ENCODE assay signal across 9 mouse cellular contexts in genomic region chr2:144120186-144120823, GRCm38 (mm10).
DNase-seq lines count a peak whose midpoint lies in the region; ATAC-seq and TF ChIP-seq lines count a peak whose summit lies in the region.
"Had no signal": no experiment of that assay in that cellular context is flagged by ENCODE, and none has a peak within 500 bp of the region (broad histone marks: within the 10 kb centered on the region; RNA-seq: fewer than 3 reads in every experiment).

No protein-coding gene starts in this region.

- H3K9ac ChIP-seq in embryonic facial prominence, embryonic 14.5 days (ENCODE audit: low read depth, low read length) = peak overlapping the region; percentile 8; the same call in 1 of the 2 replicates
- no peak overlapping the region for H3K9ac ChIP-seq in stomach, postnatal 0 days (ENCODE audit: low read length)
- H3K9ac ChIP-seq: midbrain, embryonic 12.5 days had no signal

- H3K27me3 ChIP-seq in embryonic facial prominence, embryonic 14.5 days (replicated peaks; ENCODE audit: control insufficient read depth, insufficient read depth, low read length) = no peaks in the 10 kb centered on the region
- no peaks in the 10 kb centered on the region for H3K27me3 ChIP-seq in embryonic facial prominence, embryonic 10.5 days (replicated peaks; ENCODE audit: low read depth, poor library complexity, severe bottlenecking)
- no peaks in the 10 kb centered on the region for H3K27me3 ChIP-seq in stomach, postnatal 0 days (ENCODE audit: control insufficient read depth, insufficient read depth, low read length)
- H3K27me3 ChIP-seq: midbrain, embryonic 12.5 days had no signal

- H3K4me3 ChIP-seq in embryonic facial prominence, embryonic 14.5 days (ENCODE audit: low read depth, low read length) = no peak overlapping the region
- no peak overlapping the region for H3K4me3 ChIP-seq in embryonic facial prominence, embryonic 10.5 days
- no peak overlapping the region for H3K4me3 ChIP-seq in stomach, postnatal 0 days (ENCODE audit: low read depth, low read length)
- H3K4me3 ChIP-seq: midbrain, embryonic 12.5 days had no signal

- no peak for TF ChIP-seq EP300 in stomach, postnatal 0 days (optimal IDR thresholded peaks at IDR 0.05)

- H3K4me2 ChIP-seq in embryonic facial prominence, embryonic 14.5 days (ENCODE audit: low read depth, low read length) = no peak overlapping the region
- H3K4me2 ChIP-seq in stomach, postnatal 0 days (replicated peaks; ENCODE audit: low read depth) = no peak overlapping the region
- H3K4me2 ChIP-seq: midbrain, embryonic 12.5 days had no signal

- no peaks in the 10 kb centered on the region for H3K9me3 ChIP-seq in embryonic facial prominence, embryonic 14.5 days (ENCODE audit: control insufficient read depth, low read length)
- no peaks in the 10 kb centered on the region for H3K9me3 ChIP-seq in embryonic facial prominence, embryonic 10.5 days
- no peaks in the 10 kb centered on the region for H3K9me3 ChIP-seq in stomach, postnatal 0 days (ENCODE audit: control insufficient read depth, low read length)
- H3K9me3 ChIP-seq: midbrain, embryonic 12.5 days had no signal

- WGBS in embryonic facial prominence, embryonic 14.5 days = 63% methylated on average over 7 of the region's 7 CpGs
- WGBS in embryonic facial prominence, embryonic 10.5 days = 83% methylated on average over 7 of the region's 7 CpGs
- WGBS in stomach, postnatal 0 days = 39% methylated on average over 7 of the region's 7 CpGs

- 0 out of 2 replicates have a peak overlapping the region, but pooled peaks have one; percentile 1 for H3K27ac ChIP-seq in embryonic facial prominence, embryonic 14.5 days (replicated peaks; ENCODE audit: low read depth, low read length)
- no peak overlapping the region for H3K27ac ChIP-seq in embryonic facial prominence, embryonic 10.5 days (replicated peaks)
- H3K27ac ChIP-seq in stomach, postnatal 0 days (replicated peaks) = peak overlapping the region; percentile 61; the same call in 1 of the 2 replicates
- H3K27ac ChIP-seq: midbrain, embryonic 12.5 days had no signal

- DNase-seq in embryonic facial prominence, embryonic 14.5 days (ENCODE audit: low spot score) = peak; percentile 75
- no peak for DNase-seq in embryonic facial prominence, embryonic 10.5 days (ENCODE audit: low spot score)
- DNase-seq in right cerebral cortex, postnatal 14 days = peak; percentile 26
- no peak for DNase-seq in right cerebral cortex, adult 18-20 months
- peak; percentile 59 for DNase-seq in kidney, postnatal 14 days
- DNase-seq in stomach, postnatal 0 days (ENCODE audit: low spot score) = peak; percentile 22

- H3K4me1 ChIP-seq in embryonic facial prominence, embryonic 14.5 days (ENCODE audit: control insufficient read depth, insufficient read depth, low read length) = peaks cover 15% of the 10 kb centered on the region; the same call in 1 of the 2 replicates
- peaks cover 8% of the 10 kb centered on the region for H3K4me1 ChIP-seq in embryonic facial prominence, embryonic 10.5 days
- H3K4me1 ChIP-seq in stomach, postnatal 0 days (replicated peaks; ENCODE audit: control insufficient read depth, insufficient read depth) = no peaks in the 10 kb centered on the region
- H3K4me1 ChIP-seq: midbrain, embryonic 12.5 days had no signal

- TF ChIP-seq CTCF in stomach, postnatal 0 days (IDR thresholded peaks at IDR 0.05; ENCODE audit: low read depth) = peak; percentile 19; the same call in 1 of the 2 replicates

- ATAC-seq in embryonic facial prominence, embryonic 14.5 days (ENCODE audit: low read depth) = no peak
- ATAC-seq in stomach, postnatal 0 days (ENCODE audit: low FRiP score, low TSS enrichment) = no peak
- no peak for ATAC-seq in megakaryocyte progenitor cell, adult 5-6 weeks (replicated peaks; ENCODE audit: poor library complexity)
- no peak for ATAC-seq in activated CD4-positive, CD25-positive, alpha-beta regulatory T cell, adult 4 months

- no peaks in the 10 kb centered on the region for H3K36me3 ChIP-seq in embryonic facial prominence, embryonic 14.5 days (ENCODE audit: control insufficient read depth, insufficient read depth, low read length)
- no peaks in the 10 kb centered on the region for H3K36me3 ChIP-seq in embryonic facial prominence, embryonic 10.5 days (replicated peaks)
- no peaks in the 10 kb centered on the region for H3K36me3 ChIP-seq in stomach, postnatal 0 days (ENCODE audit: control insufficient read depth, insufficient read depth, low read length)
- H3K36me3 ChIP-seq: midbrain, embryonic 12.5 days had no signal

Comparison
In these comparisons a context has a peak if more than half of its experiments do, and no peak if none do; other contexts are left out.
1. DNase-seq: peak in embryonic facial prominence, embryonic 14.5 days (single experiment), right cerebral cortex, postnatal 14 days (single experiment), kidney, postnatal 14 days (single experiment) and stomach, postnatal 0 days (single experiment); none in embryonic facial prominence, embryonic 10.5 days (single experiment) and right cerebral cortex, adult 18-20 months (single experiment).